Mouse (Mus musculus) MEL (cell line): Measurements from ENCODE around the gene Epb41l2. TPM values are rescaled to one million over a fixed set of nuclear protein-coding genes. Genes with fewer than 3 reads are reported as not detected.

Experiments used
- DNase-seq: peaks from one replicate; pipeline ENCODE4 v3.0.0; 2011; ENCODE audit warnings: low read depth, low spot score
- H3K27ac ChIP-seq: 2 replicates; pipeline ENCODE4 v1.5.1; 2012; ENCODE audit warnings: low read depth, mild to moderate bottlenecking, control low read depth, low read length, moderate library complexity; ENCODE audit not compliant: control insufficient read depth
- H3K27me3 ChIP-seq, 2 experiments: fragments of 150-350 bp in 1 of 2; sonication (generic) in 1 of 2; 2 replicates each; pipeline ENCODE4 v1.6.1; 2012; ENCODE audit warnings: low read length in 2 of 2, mild to moderate bottlenecking in 2 of 2, improper control_type of control experiment in 1 of 2, moderate library complexity in 1 of 2; ENCODE audit not compliant: insufficient read depth in 2 of 2, control insufficient read depth in 1 of 2
- H3K36me3 ChIP-seq, 2 experiments: 2 replicates each; pipeline ENCODE4 v1.6.1; 2012 to 2014; ENCODE audit warnings: low read length in 2 of 2, improper control_type of control experiment in 1 of 2, inconsistent platforms in 1 of 2, mild to moderate bottlenecking in 1 of 2; ENCODE audit not compliant: insufficient read depth in 2 of 2, control insufficient read depth in 1 of 2
- H3K4me1 ChIP-seq, 2 experiments: fragments of 150-350 bp in 1 of 2; sonication (generic) in 1 of 2; 2 replicates each; pipeline ENCODE4 v1.6.1; 2012; ENCODE audit warnings: low read length in 2 of 2, improper control_type of control experiment in 1 of 2, mild to moderate bottlenecking in 1 of 2; ENCODE audit not compliant: insufficient read depth in 2 of 2, control insufficient read depth in 1 of 2
- H3K4me3 ChIP-seq, 2 experiments: fragments of 150-350 bp in 1 of 2; sonication (generic) in 1 of 2; 2 replicates each; pipeline ENCODE4 v1.5.1; 2012; ENCODE audit warnings: low read depth in 2 of 2, low read length in 2 of 2, mild to moderate bottlenecking in 2 of 2, moderate library complexity in 2 of 2, control low read depth in 1 of 2, improper control_type of control experiment in 1 of 2; ENCODE audit not compliant: control insufficient read depth in 1 of 2, insufficient read depth in 1 of 2
- H3K79me2 ChIP-seq: 2 replicates; pipeline ENCODE4 v1.6.1; 2012; ENCODE audit warnings: mild to moderate bottlenecking, low read length, moderate library complexity; ENCODE audit not compliant: control insufficient read depth, poor library complexity, insufficient read depth
- H3K9ac ChIP-seq: 2 replicates; pipeline ENCODE4 v1.6.1; 2012; ENCODE audit warnings: low read depth, mild to moderate bottlenecking, control low read depth, low read length, moderate library complexity; ENCODE audit not compliant: control insufficient read depth, poor library complexity, severe bottlenecking
- H3K9me3 ChIP-seq: fragments of 150-350 bp; sonication (generic); replicated peaks from 2 replicates; pipeline ENCODE4 v1.6.1; 2012; ENCODE audit warnings: mild to moderate bottlenecking, low read length, improper control_type of control experiment, moderate library complexity; ENCODE audit not compliant: insufficient read depth
- BHLHE40 ChIP-seq: IDR thresholded peaks from 2 replicates; pipeline ENCODE4 v1.6.1; 2012; ENCODE audit warnings: low read depth, mild to moderate bottlenecking, inconsistent platforms, low read length, improper control_type of control experiment, borderline replicate concordance
- CTCF ChIP-seq, 3 experiments: IDR thresholded peaks in 2 of 3; conservative IDR thresholded peaks in 1 of 3; 2 replicates each; pipeline ENCODE4 v1.5.1; 2011 to 2012; ENCODE audit warnings: low read length in 3 of 3, low read depth in 2 of 3, mild to moderate bottlenecking in 2 of 3, improper control_type of control experiment in 1 of 3, inconsistent platforms in 1 of 3, mixed read lengths in 1 of 3, moderate library complexity in 1 of 3; ENCODE audit not compliant: control insufficient read depth in 1 of 3, insufficient read depth in 1 of 3, poor library complexity in 1 of 3, severe bottlenecking in 1 of 3
- E2F4 ChIP-seq: IDR thresholded peaks from 2 replicates; pipeline ENCODE4 v1.6.1; 2011; ENCODE audit warnings: low read depth, low read length, improper control_type of control experiment, borderline replicate concordance
- ETS1 ChIP-seq: IDR thresholded peaks from 2 replicates; pipeline ENCODE4 v1.6.1; 2012; ENCODE audit warnings: low read depth, mild to moderate bottlenecking, inconsistent platforms, low read length, improper control_type of control experiment, moderate library complexity
- HCFC1 ChIP-seq: IDR thresholded peaks from 2 replicates; pipeline ENCODE4 v1.6.1; 2012; ENCODE audit warnings: low read depth, mild to moderate bottlenecking, inconsistent platforms, low read length, improper control_type of control experiment, moderate library complexity
- MAX ChIP-seq: IDR thresholded peaks from 2 replicates; pipeline ENCODE4 v1.6.1; 2011; ENCODE audit warnings: low read length, improper control_type of control experiment
- MEF2A ChIP-seq: IDR thresholded peaks from 2 replicates; pipeline ENCODE4 v1.6.1; 2014; ENCODE audit warnings: low read depth, mild to moderate bottlenecking, inconsistent platforms, low read length, improper control_type of control experiment; ENCODE audit not compliant: poor library complexity, insufficient replicate concordance, severe bottlenecking; ENCODE audit errors: extremely low read depth
- NELFE ChIP-seq: IDR thresholded peaks from 2 replicates; pipeline ENCODE4 v1.6.1; 2011; ENCODE audit warnings: low read depth, low read length, improper control_type of control experiment
- NRF1 ChIP-seq: IDR thresholded peaks from 2 replicates; pipeline ENCODE4 v1.6.1; 2014; ENCODE audit warnings: low read depth, mild to moderate bottlenecking, inconsistent platforms, low read length, improper control_type of control experiment, moderate library complexity; ENCODE audit not compliant: poor library complexity, insufficient read depth, severe bottlenecking
- POLR2A ChIP-seq, 2 experiments: IDR thresholded peaks; 2 replicates each; pipeline ENCODE4 v1.6.1; 2011 to 2012; ENCODE audit warnings: low read length in 2 of 2, mild to moderate bottlenecking in 2 of 2, control low read depth in 1 of 2, improper control_type of control experiment in 1 of 2, low read depth in 1 of 2, moderate library complexity in 1 of 2; ENCODE audit not compliant: control insufficient read depth in 1 of 2, insufficient read depth in 1 of 2, poor library complexity in 1 of 2
- POLR2AphosphoS2 ChIP-seq: IDR thresholded peaks from 2 replicates; pipeline ENCODE4 v1.6.1; 2011; ENCODE audit warnings: low read length, improper control_type of control experiment
- SIN3A ChIP-seq: IDR thresholded peaks from 2 replicates; pipeline ENCODE4 v1.6.1; 2012; ENCODE audit warnings: low read length, improper control_type of control experiment, inconsistent platforms
- SMC3 ChIP-seq: IDR thresholded peaks from 2 replicates; pipeline ENCODE4 v1.6.1; 2011; ENCODE audit warnings: low read depth, low read length, improper control_type of control experiment
- TBP ChIP-seq: IDR thresholded peaks from 2 replicates; pipeline ENCODE4 v1.8.0; 2011; ENCODE audit warnings: low read depth, low read length, improper control_type of control experiment
- TCF12 ChIP-seq: IDR thresholded peaks from 2 replicates; pipeline ENCODE4 v1.6.1; 2014; ENCODE audit warnings: low read depth, mild to moderate bottlenecking, inconsistent platforms, low read length, improper control_type of control experiment, moderate library complexity
- USF1 ChIP-seq: IDR thresholded peaks from 2 replicates; pipeline ENCODE4 v1.6.1; 2014; ENCODE audit warnings: low read depth, mild to moderate bottlenecking, inconsistent platforms, low read length, improper control_type of control experiment, moderate library complexity
- ZKSCAN1 ChIP-seq: IDR thresholded peaks from 2 replicates; pipeline ENCODE4 v1.6.1; 2012; ENCODE audit warnings: low read depth, mild to moderate bottlenecking, inconsistent platforms, low read length, improper control_type of control experiment, moderate library complexity
- polyA plus RNA-seq, 2 experiments: library from polyadenylated mRNA; stranded (reverse) in 1 of 2; unstranded in 1 of 2; fragments of >175 nt in 1 of 2; fragments of >200 nt in 1 of 2; gene quantifications; 2 replicates each; pipeline versions ENCODE4 v1.2.1 to v1.2.4; 2012; ENCODE audit warnings: low replicate concordance in 2 of 2, low read depth in 1 of 2; ENCODE audit not compliant: insufficient read length in 2 of 2, insufficient read depth in 1 of 2, missing spikeins in 1 of 2
- total RNA-seq: library from RNA; depleted of rRNA; stranded (reverse); fragments of 300-350 nt; gene quantifications from 2 replicates; pipeline ENCODE4 v1.2.3, GENCODE M21; 2012

The Epb41l2 gene
- total and polyA plus RNA-seq, 3 experiments = 4.7 to 23.7 TPM; not detected in 1

DNA sequence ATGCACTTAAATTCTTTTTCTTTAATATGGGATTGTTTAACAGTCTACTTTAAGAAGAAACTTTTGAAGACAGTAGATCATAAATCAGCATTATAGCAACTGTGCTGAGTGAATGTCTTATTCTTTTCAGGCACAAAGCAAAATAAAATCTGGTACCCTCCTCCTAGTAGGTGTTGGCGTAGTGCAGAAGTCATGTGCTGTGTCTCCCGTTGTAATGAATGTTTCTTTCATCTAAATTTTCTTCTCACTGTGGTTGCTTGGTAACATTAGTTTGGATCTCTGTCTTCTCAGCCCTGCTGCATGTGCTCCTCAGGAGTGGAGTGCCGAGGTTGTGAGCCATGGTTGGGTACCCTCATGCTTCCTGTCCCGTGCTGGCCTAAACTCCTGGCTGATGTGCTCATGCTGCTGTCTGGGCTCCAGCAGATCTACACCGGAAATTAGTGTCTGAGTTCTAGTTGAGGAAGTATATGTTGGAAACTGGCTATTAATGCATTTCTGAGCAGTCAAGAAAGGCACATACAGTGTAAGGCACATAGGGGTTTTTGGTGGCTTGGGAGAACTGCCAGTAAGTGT lies 87.4 kb downstream of the Epb41l2 start:
- no peak for DNase-seq
- H3K27ac ChIP-seq = no peak overlapping the region

GRCm38 (mm10) chr10:25448676-25449075 lies 89.1 kb downstream of the Epb41l2 start:
- no peak overlapping the region for H3K9ac ChIP-seq
- H3K4me3 ChIP-seq = no peak overlapping the region
- H3K27me3 ChIP-seq = no peaks in the 10 kb centered on the region
- H3K4me1 ChIP-seq = no peaks in the 10 kb centered on the region
- H3K79me2 ChIP-seq = no peaks in the 10 kb centered on the region
- H3K36me3 ChIP-seq = no peaks in the 10 kb centered on the region
- H3K27ac ChIP-seq = no peak overlapping the region
- H3K9me3 ChIP-seq = no peaks in the 10 kb centered on the region
- DNase-seq = no peak
- TF ChIP-seq POLR2A (IDR thresholded peaks at IDR 0.05; ENCODE audit: control insufficient read depth in 1 of 2, insufficient read depth in 1 of 2, low read depth in 1 of 2, low read length in 2 of 2, poor library complexity in 1 of 2) (no peak), BHLHE40 (no peak), MAX (no peak), E2F4 (no peak), NRF1 (no peak), MEF2A (no peak), HCFC1 (no peak), POLR2AphosphoS2 (no peak), TCF12 (no peak), SMC3 (no peak), CTCF (IDR thresholded peaks at IDR 0.05 in 2 of 3, conservative IDR thresholded peaks at IDR 0.05 in 1 of 3; ENCODE audit: control insufficient read depth in 1 of 3, insufficient read depth in 1 of 3, low read depth in 2 of 3, low read length in 3 of 3, poor library complexity in 1 of 3, severe bottlenecking in 1 of 3) (no peak), ZKSCAN1 (no peak)

More for the DNA sequence above, 87.4 kb downstream of the Epb41l2 start:
- Histone ChIP-seq H3K4me3 (no peak overlapping the region), H3K27me3 (no peaks in the 10 kb centered on the region), H3K9ac (no peak overlapping the region), H3K4me1 (no peaks in the 10 kb centered on the region), H3K79me2 (no peaks in the 10 kb centered on the region), H3K36me3 (no peaks in the 10 kb centered on the region), H3K9me3 (no peaks in the 10 kb centered on the region)
- TF ChIP-seq BHLHE40 = no peak
- no peak for TF ChIP-seq MAX
- TF ChIP-seq NELFE = no peak
- TF ChIP-seq SIN3A = no peak
- TF ChIP-seq USF1 = no peak
- no peak for TF ChIP-seq TBP
- TF ChIP-seq MEF2A = no peak
- TF ChIP-seq ZKSCAN1 = no peak
- TF ChIP-seq HCFC1 = no peak
- TF ChIP-seq ETS1 = no peak
